Comparison of ENCODE assay signal across 8 mouse cellular contexts in genomic region chr11:64436412-64436727, GRCm38 (mm10). TPM values are rescaled to one million over a fixed set of nuclear protein-coding genes. Genes with fewer than 3 reads are reported as not detected.
DNase-seq lines count a peak whose midpoint lies in the region; ATAC-seq and TF ChIP-seq lines count a peak whose summit lies in the region.

F930015N05Rik (minus strand) TSS chr11:64436653.

- peak within 1 kb of the TSS; percentile 64 for H3K4me3 ChIP-seq in heart, embryonic 12.5 days
- H3K4me3 ChIP-seq in heart, embryonic 14.5 days (ENCODE audit: control insufficient read depth in 1 of 2, insufficient read depth in 1 of 2, low read depth in 1 of 2, low read length in 2 of 2): peak within 1 kb of the TSS; percentile 54
- peak within 1 kb of the TSS; percentile 49 for H3K4me3 ChIP-seq in liver, embryonic 15.5 days (replicated peaks)

- no peak for TF ChIP-seq CTCF in Patski (IDR thresholded peaks at IDR 0.05)

- WGBS in heart, embryonic 12.5 days: under 1% methylated on average over 24 of the region's 24 CpGs
- under 1% methylated on average over 24 of the region's 24 CpGs for WGBS in heart, embryonic 14.5 days
- WGBS in liver, embryonic 15.5 days (ENCODE audit: insufficient replicate concordance): under 1% methylated on average over 24 of the region's 24 CpGs

- POLR2A ChIA-PET in Patski (lab: Charles Lee): interaction anchor here (1.0 to 1.2 kb wide), 2 partner anchors 35 to 37 kb away, joined by 3 to 7 read pairs; no protein-coding TSS in a partner anchor

- H3K9ac ChIP-seq in heart, embryonic 12.5 days: peak within 1 kb of the TSS; percentile 74
- H3K9ac ChIP-seq in heart, embryonic 14.5 days (ENCODE audit: low read length): peak within 1 kb of the TSS; percentile 64
- H3K9ac ChIP-seq in liver, embryonic 15.5 days: no peak within 1 kb of the TSS

- no peaks in the 10 kb centered on the region for H3K36me3 ChIP-seq in heart, embryonic 12.5 days
- no peaks in the 10 kb centered on the region for H3K36me3 ChIP-seq in heart, embryonic 14.5 days (ENCODE audit: control insufficient read depth, insufficient read depth, low read length)
- no peaks in the 10 kb centered on the region for H3K36me3 ChIP-seq in liver, embryonic 15.5 days (replicated peaks)

- no peak for DNase-seq in heart, adult 18-20 months
- DNase-seq in Patski (ENCODE audit: low read depth, low spot score): no peak
- no peak for DNase-seq in Muller cell, postnatal 12 days (ENCODE audit: inconsistent ontology term)
- DNase-seq in thymus, postnatal 0 days (ENCODE audit: low spot score): no peak
- DNase-seq in c-Kit-positive CD71-positive TER-119-positive erythroid progenitor cells, embryonic 14.5 days (ENCODE audit: low spot score): no peak

- in situ Hi-C loops in Patski (cut with MboI; ENCODE audit: low pct_unique_long_range_greater_than_20kb): loop anchor here (5.0 to 10.0 kb wide), 3 partner anchors 281 to 1032 kb away; partner anchors contain the start of gene Cox10

- peak within 1 kb of the TSS; percentile 97 for H3K4me2 ChIP-seq in heart, embryonic 12.5 days
- H3K4me2 ChIP-seq in heart, embryonic 14.5 days (ENCODE audit: low read length): peak within 1 kb of the TSS; percentile 84
- H3K4me2 ChIP-seq in liver, embryonic 15.5 days: peak within 1 kb of the TSS; percentile 74

- peaks cover 35% of the 10 kb centered on the region for H3K27me3 ChIP-seq in heart, embryonic 12.5 days (replicated peaks)
- peaks cover 7% of the 10 kb centered on the region for H3K27me3 ChIP-seq in Patski
- peaks cover 46% of the 10 kb centered on the region for H3K27me3 ChIP-seq in heart, embryonic 14.5 days (ENCODE audit: control insufficient read depth, insufficient read depth, low read length)
- H3K27me3 ChIP-seq in liver, embryonic 15.5 days: peaks cover 40% of the 10 kb centered on the region

- no peak for ATAC-seq in heart, embryonic 12.5 days (ENCODE audit: insufficient number of reproducible peaks, low FRiP score)
- no peak for ATAC-seq in Patski
- ATAC-seq in heart, embryonic 14.5 days (ENCODE audit: insufficient number of reproducible peaks, insufficient read depth, low FRiP score, low read depth): no peak
- ATAC-seq in liver, embryonic 15.5 days (ENCODE audit: insufficient read depth): no peak

- no peaks in the 10 kb centered on the region for H3K9me3 ChIP-seq in heart, embryonic 12.5 days (replicated peaks)
- no peaks in the 10 kb centered on the region for H3K9me3 ChIP-seq in heart, embryonic 14.5 days (ENCODE audit: control insufficient read depth, low read length)
- H3K9me3 ChIP-seq in liver, embryonic 15.5 days (replicated peaks): no peaks in the 10 kb centered on the region

- H3K27ac ChIP-seq in heart, embryonic 12.5 days (ENCODE audit: poor library complexity, severe bottlenecking): 0 out of 2 replicates have a peak within 1 kb of the TSS, but pooled peaks have one; percentile 30
- no peak within 1 kb of the TSS for H3K27ac ChIP-seq in heart, embryonic 14.5 days (replicated peaks in 1 of 2; ENCODE audit: control insufficient read depth in 1 of 2, insufficient read depth in 1 of 2, low read depth in 2 of 2, low read length in 2 of 2)
- no peak within 1 kb of the TSS for H3K27ac ChIP-seq in liver, embryonic 15.5 days (replicated peaks)

- peaks cover 10% of the 10 kb centered on the region for H3K4me1 ChIP-seq in heart, embryonic 12.5 days (replicated peaks)
- peaks cover 2 to 8% of the 10 kb centered on the region in 2 experiments; a peak in 2 of 4 replicates for H3K4me1 ChIP-seq in heart, embryonic 14.5 days (ENCODE audit: control insufficient read depth in 2 of 2, insufficient read depth in 2 of 2, low read length in 2 of 2)
- peaks cover 14% of the 10 kb centered on the region; the same call in 1 of the 2 replicates for H3K4me1 ChIP-seq in liver, embryonic 15.5 days (replicated peaks)

- CTCF ChIA-PET in Patski (lab: Charles Lee): interaction anchor here (1.0 kb wide), 1 partner anchor 63 kb away, joined by 3 read pairs; no protein-coding TSS in a partner anchor

RNA-seq across cellular contexts. Expression of gene F930015N05Rik, which starts in this region (rescaled TPM):
- polyA plus RNA-seq in heart, embryonic 12.5 days (2016; fragmentation: Nextera tagmentation; extraction: Ambion mirVana): not detected in 2 replicates
- total RNA-seq in heart, adult 18-20 months (2021): not detected
- 18.2 TPM for polyA plus RNA-seq in Patski (2021)
- polyA plus RNA-seq in heart, embryonic 14.5 days (2014; fragmentation: Nextera tagmentation; extraction: Ambion mirVana): 0.39 and 0.54 TPM in 2 replicates
- not detected in 2 replicates for polyA plus RNA-seq in liver, embryonic 15.5 days (2015; fragmentation: Nextera tagmentation; extraction: Ambion mirVana)
- polyA plus RNA-seq in thymus, postnatal 0 days (2015; fragmentation: Nextera tagmentation; extraction: Ambion mirVana): not detected in 2 replicates

Comparison
In these comparisons a context has a peak if more than half of its experiments do, and no peak if none do; other contexts are left out.
1. RNA of gene F930015N05Rik (polyA plus RNA-seq): 18.2 TPM in Patski (single experiment); 0.39 to 0.54 TPM in heart, embryonic 14.5 days, not detected in liver, embryonic 15.5 days, not detected in heart, embryonic 12.5 days and not detected in thymus, postnatal 0 days; every median in the first group is over 10 times any median in the second.
2. Peak in every context shown above with its lines, with median percentiles within 50 percentile points of each other: H3K4me2 ChIP-seq and H3K4me3 ChIP-seq.